Mouse (Mus musculus): ENCODE results near the gene Hoxa10.

- no peak for TF ChIP-seq CTCF (IDR thresholded peaks at IDR 0.05)
- TF ChIP-seq EP300 (IDR thresholded peaks at IDR 0.05): no peak
These were observed 35.4 kb downstream of the Hoxa10 start for GRCm38 (mm10) chr6:52205221-52205620.
